ENCODE assay signal across 9 mouse cellular contexts in the genomic region with DNA sequence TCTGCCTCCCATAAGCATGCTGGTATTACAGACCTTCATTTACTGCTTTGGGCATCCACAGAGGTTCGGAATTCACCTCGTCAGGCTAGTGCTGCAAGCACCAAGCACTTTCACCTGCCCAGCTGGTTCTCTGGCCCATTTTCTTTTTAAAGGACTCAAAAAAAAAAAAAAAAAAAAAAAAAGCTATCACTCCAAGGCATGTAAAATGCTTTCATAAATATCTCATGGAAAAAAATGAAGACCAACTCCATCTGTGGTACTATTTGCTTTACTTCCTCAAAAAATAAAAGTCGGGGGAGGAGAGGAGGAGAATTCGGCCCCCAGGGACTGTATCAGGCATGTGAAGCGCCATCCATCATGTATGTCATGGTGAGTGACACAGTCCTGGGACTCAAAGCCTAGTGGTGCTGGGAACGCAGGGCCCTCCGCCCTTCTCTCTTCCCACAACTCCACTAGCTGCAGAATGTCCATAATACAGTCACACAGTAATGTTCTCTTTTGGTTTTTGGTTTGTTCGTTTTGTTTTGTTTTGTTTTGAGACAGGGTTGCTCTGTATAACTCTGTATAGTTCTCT. TPM values are rescaled to one million over a fixed set of nuclear protein-coding genes. Genes with fewer than 3 reads are reported as not detected.
"Had no signal": no experiment of that assay in that cellular context is flagged by ENCODE, and none has a peak within 500 bp of the region (broad histone marks: within the 10 kb centered on the region; RNA-seq: fewer than 3 reads in every experiment).

No protein-coding gene starts in this region.

- H3K27ac ChIP-seq: intestine, embryonic 15.5 days; layer of hippocampus, adult 2 months; limb, embryonic 12.5 days; macrophage; midbrain, embryonic 15.5 days; neural tube, embryonic 12.5 days had no signal

- H3K9me3 ChIP-seq: intestine, embryonic 15.5 days; limb, embryonic 12.5 days; midbrain, embryonic 15.5 days; neural tube, embryonic 12.5 days had no signal

- H3K27me3 ChIP-seq: intestine, embryonic 15.5 days had no signal

- H3K36me3 ChIP-seq: intestine, embryonic 15.5 days; limb, embryonic 12.5 days; midbrain, embryonic 15.5 days; neural tube, embryonic 12.5 days had no signal

- H3K9ac ChIP-seq: intestine, embryonic 15.5 days; limb, embryonic 12.5 days; midbrain, embryonic 15.5 days; neural tube, embryonic 12.5 days had no signal

- H3K4me3 ChIP-seq: intestine, embryonic 15.5 days; layer of hippocampus, adult 2 months; limb, embryonic 12.5 days; midbrain, embryonic 15.5 days; neural tube, embryonic 12.5 days had no signal

- H3K4me2 ChIP-seq: intestine, embryonic 15.5 days; limb, embryonic 12.5 days; midbrain, embryonic 11.5 days; midbrain, embryonic 15.5 days; neural tube, embryonic 12.5 days had no signal

RNA-seq across cellular contexts. Expression of a gene that starts 5.6 kb away (rescaled TPM):
- polyA plus RNA-seq: macrophage had no signal

RNA-seq across cellular contexts. Expression of a gene that starts 43.7 kb away (rescaled TPM):
- total RNA-seq: liver, adult 2 months; monocyte, adult 5-6 weeks had no signal
- polyA plus RNA-seq: macrophage had no signal

RNA-seq across cellular contexts. Expression of a gene that starts 54.6 kb away (rescaled TPM):
- total RNA-seq: monocyte, adult 5-6 weeks had no signal
